Mouse (Mus musculus): Measurements from ENCODE around the gene Plekha4.

GRCm38 (mm10) chr7:45549641-45550436, 23.7 kb downstream of the Plekha4 start:
- TF ChIP-seq CTCF (IDR thresholded peaks at IDR 0.05; ENCODE audit: low read depth), result no peak
- no peak for TF ChIP-seq EP300 (IDR thresholded peaks at IDR 0.05; ENCODE audit: low read depth)

Measured in liver, postnatal 0 days (tissue).